Mouse (Mus musculus) erythroblast, embryonic 14.5 days (primary cell): ENCODE results near the gene Mthfd1.

Experiments used
- GATA1 ChIP-seq: IDR thresholded peaks from 2 replicates; pipeline ENCODE4 v1.6.1; 2012; ENCODE audit warnings: low read length, inconsistent platforms, mixed read lengths
- TAL1 ChIP-seq: IDR thresholded peaks from 3 replicates; pipeline ENCODE4 v1.6.1; 2012; ENCODE audit warnings: low read length, inconsistent platforms, mixed read lengths

DNA sequence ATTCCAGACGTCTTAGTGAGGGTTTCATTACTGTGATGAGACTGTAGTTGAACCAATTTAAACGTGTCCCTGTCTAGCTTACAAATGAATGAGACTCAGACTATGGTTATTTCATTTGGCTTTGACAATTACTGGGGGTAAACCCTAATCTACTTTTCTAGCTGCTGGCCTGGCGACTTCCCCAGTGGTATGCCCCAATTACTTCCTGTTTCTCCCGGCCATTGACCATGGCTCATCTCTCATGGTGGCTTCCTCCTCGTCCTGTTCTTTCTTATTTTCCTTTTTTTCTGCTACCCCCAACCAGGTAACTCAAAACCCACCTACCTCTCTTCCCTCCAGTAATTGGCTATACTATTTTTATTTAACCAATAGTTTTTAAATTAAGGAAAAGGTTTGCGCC is 9.9 kb downstream of the Mthfd1 start:
- TF ChIP-seq GATA1 (no peak), TAL1 (no peak)
